Mouse (Mus musculus) forebrain, embryonic 12.5 days (tissue): ENCODE measurements at regions not wholly inside any gene's neighbourhood (a gene's known extent, or its start where the extent isn't known, plus 50 kb on each side); places are given as distances from the start of the nearest gene placed in this dataset.

Experiments used
- ATAC-seq: fragments of 200-750 bp; cut with Nextera tagmentation; 2 replicates; pipeline ENCODE4 v1.8.0; 2017; ENCODE audit warnings: moderate TSS enrichment; ENCODE audit not compliant: low FRiP score
- H3K27ac ChIP-seq: fragments of 300-500 bp; sonication (generic); 2 replicates; pipeline ENCODE4 v1.5.1; 2016; ENCODE audit warnings: mild to moderate bottlenecking
- H3K27me3 ChIP-seq: fragments of 300-500 bp; sonication (generic); 2 replicates; pipeline ENCODE4 v1.6.1; 2016; ENCODE audit warnings: mild to moderate bottlenecking
- H3K36me3 ChIP-seq: fragments of 300-500 bp; sonication (generic); replicated peaks from 2 replicates; pipeline ENCODE4 v1.6.1; 2016; ENCODE audit warnings: mild to moderate bottlenecking
- H3K4me1 ChIP-seq: fragments of 300-500 bp; sonication (generic); 2 replicates; pipeline ENCODE4 v1.6.1; 2016
- H3K4me2 ChIP-seq: fragments of 300-500 bp; sonication (generic); 2 replicates; pipeline ENCODE4 v1.6.1; 2016; ENCODE audit warnings: mild to moderate bottlenecking, moderate library complexity
- H3K4me3 ChIP-seq: fragments of 300-500 bp; sonication (generic); replicated peaks from 2 replicates; pipeline ENCODE4 v1.5.1; 2016; ENCODE audit warnings: mild to moderate bottlenecking
- H3K9ac ChIP-seq: fragments of 300-500 bp; sonication (generic); 2 replicates; pipeline ENCODE4 v1.6.1; 2016; ENCODE audit warnings: mild to moderate bottlenecking
- H3K9me3 ChIP-seq: fragments of 300-500 bp; sonication (generic); 2 replicates; pipeline ENCODE4 v1.6.1; 2016
- WGBS: fragments of 180-500 bp; shearing (Covaris S2); methylation state at CpG from one replicate; pipeline ENCODE4 v1.1.7; 2016; 5-methylcytosine and 5-hydroxymethylcytosine counted together

GRCm38 (mm10) chr7:133521936-133522335 is 80.0 kb downstream of the Tex36 start:
- H3K4me3 ChIP-seq = no peak overlapping the region
- no peak overlapping the region for H3K27ac ChIP-seq
- H3K36me3 ChIP-seq = no peaks in the 10 kb centered on the region
- H3K4me2 ChIP-seq = no peak overlapping the region
- H3K9me3 ChIP-seq = no peaks in the 10 kb centered on the region
- H3K9ac ChIP-seq = no peak overlapping the region
- no peaks in the 10 kb centered on the region for H3K4me1 ChIP-seq
- no peak for ATAC-seq
- 94% methylated on average over 3 of the region's 3 CpGs for WGBS
- H3K27me3 ChIP-seq = no peaks in the 10 kb centered on the region

GRCm38 (mm10) chr7:133518926-133519325 is 83.0 kb downstream of the Tex36 start:
- Histone ChIP-seq H3K4me1 (no peaks in the 10 kb centered on the region), H3K9me3 (no peaks in the 10 kb centered on the region), H3K4me3 (no peak overlapping the region), H3K27ac (no peak overlapping the region), H3K36me3 (no peaks in the 10 kb centered on the region), H3K9ac (no peak overlapping the region), H3K27me3 (no peaks in the 10 kb centered on the region), H3K4me2 (no peak overlapping the region)
- ATAC-seq = no peak
- 87% methylated on average over 3 of the region's 3 CpGs for WGBS

- Histone ChIP-seq H3K27me3 (no peaks in the 10 kb centered on the region), H3K4me1 (no peaks in the 10 kb centered on the region), H3K4me2 (no peak overlapping the region), H3K9me3 (no peaks in the 10 kb centered on the region), H3K4me3 (no peak overlapping the region), H3K27ac (no peak overlapping the region), H3K36me3 (no peaks in the 10 kb centered on the region), H3K9ac (no peak overlapping the region)
- no peak for ATAC-seq
- 95% methylated on average over 5 of the region's 5 CpGs for WGBS
These were observed 84.4 kb downstream of the Tex36 start for GRCm38 (mm10) chr7:133517576-133517975.

GRCm38 (mm10) chr7:133510926-133511325 is 91.0 kb downstream of the Tex36 start:
- Histone ChIP-seq H3K9me3 (no peaks in the 10 kb centered on the region), H3K27me3 (no peaks in the 10 kb centered on the region), H3K27ac (no peak overlapping the region), H3K36me3 (no peaks in the 10 kb centered on the region), H3K9ac (no peak overlapping the region), H3K4me3 (no peak overlapping the region), H3K4me2 (no peak overlapping the region), H3K4me1 (peaks cover 12% of the 10 kb centered on the region)
- WGBS = 68% methylated on average over 5 of the region's 5 CpGs
- no peak for ATAC-seq

- Histone ChIP-seq H3K27ac (no peak overlapping the region), H3K4me1 (peaks cover 12% of the 10 kb centered on the region), H3K4me2 (no peak overlapping the region), H3K9ac (no peak overlapping the region), H3K9me3 (no peaks in the 10 kb centered on the region), H3K27me3 (no peaks in the 10 kb centered on the region), H3K36me3 (no peaks in the 10 kb centered on the region), H3K4me3 (no peak overlapping the region)
- no peak for ATAC-seq
- 42% methylated on average over 4 of the region's 4 CpGs for WGBS
These were observed 92.5 kb downstream of the Tex36 start for GRCm38 (mm10) chr7:133509486-133509885.

- H3K4me1 ChIP-seq = peaks cover 12% of the 10 kb centered on the region
- H3K27ac ChIP-seq = no peak overlapping the region
- H3K9me3 ChIP-seq = no peaks in the 10 kb centered on the region
- no peak overlapping the region for H3K4me3 ChIP-seq
- H3K4me2 ChIP-seq = no peak overlapping the region
- no peak overlapping the region for H3K9ac ChIP-seq
- H3K36me3 ChIP-seq = no peaks in the 10 kb centered on the region
- no peak for ATAC-seq
- WGBS = 75% methylated on average over 11 of the region's 11 CpGs
- H3K27me3 ChIP-seq = no peaks in the 10 kb centered on the region
These were observed 93.5 kb downstream of the Tex36 start for GRCm38 (mm10) chr7:133508370-133509012.

- 96% methylated on average over 2 of the region's 2 CpGs for WGBS
- peaks cover 12% of the 10 kb centered on the region for H3K4me1 ChIP-seq
- H3K9me3 ChIP-seq = no peaks in the 10 kb centered on the region
- H3K36me3 ChIP-seq = no peaks in the 10 kb centered on the region
- H3K27me3 ChIP-seq = no peaks in the 10 kb centered on the region
- no peak for ATAC-seq
- no peak overlapping the region for H3K9ac ChIP-seq
- no peak overlapping the region for H3K4me2 ChIP-seq
- H3K4me3 ChIP-seq = no peak overlapping the region
- H3K27ac ChIP-seq = no peak overlapping the region
These were observed 96.3 kb downstream of the Tex36 start for GRCm38 (mm10) chr7:133505628-133506027.

GRCm38 (mm10) chr7:133503946-133504345 is 98.0 kb downstream of the Tex36 start:
- 77% methylated on average over 5 of the region's 5 CpGs for WGBS
- H3K27ac ChIP-seq = no peak overlapping the region
- no peak overlapping the region for H3K9ac ChIP-seq
- no peaks in the 10 kb centered on the region for H3K27me3 ChIP-seq
- no peak overlapping the region for H3K4me2 ChIP-seq
- peaks cover 2% of the 10 kb centered on the region; the same call in 1 of the 2 replicates for H3K4me1 ChIP-seq
- ATAC-seq = no peak
- H3K9me3 ChIP-seq = no peaks in the 10 kb centered on the region
- no peak overlapping the region for H3K4me3 ChIP-seq
- H3K36me3 ChIP-seq = no peaks in the 10 kb centered on the region

GRCm38 (mm10) chr7:133502731-133503130 is 99.2 kb downstream of the Tex36 start:
- Histone ChIP-seq H3K27me3 (no peaks in the 10 kb centered on the region), H3K9ac (no peak overlapping the region), H3K4me1 (no peaks in the 10 kb centered on the region), H3K27ac (no peak overlapping the region), H3K4me3 (no peak overlapping the region), H3K9me3 (no peaks in the 10 kb centered on the region), H3K4me2 (no peak overlapping the region), H3K36me3 (no peaks in the 10 kb centered on the region)
- ATAC-seq = no peak
- 74% methylated on average over 4 of the region's 4 CpGs for WGBS

GRCm38 (mm10) chr7:133497551-133497950 is 104.4 kb downstream of the Tex36 start:
- H3K27me3 ChIP-seq = no peaks in the 10 kb centered on the region
- no peak overlapping the region for H3K9ac ChIP-seq
- 0 out of 2 replicates have a peak, but pooled peaks cover 3% of the 10 kb centered on the region for H3K4me1 ChIP-seq
- H3K36me3 ChIP-seq = no peaks in the 10 kb centered on the region
- no peak overlapping the region for H3K4me3 ChIP-seq
- ATAC-seq = no peak
- no peak overlapping the region for H3K4me2 ChIP-seq
- WGBS = 94% methylated on average over 3 of the region's 3 CpGs
- H3K9me3 ChIP-seq = no peaks in the 10 kb centered on the region
- H3K27ac ChIP-seq = no peak overlapping the region

- Histone ChIP-seq H3K4me3 (no peak overlapping the region), H3K9ac (no peak overlapping the region), H3K4me2 (no peak overlapping the region), H3K36me3 (no peaks in the 10 kb centered on the region), H3K9me3 (no peaks in the 10 kb centered on the region), H3K4me1 (0 out of 2 replicates have a peak, but pooled peaks cover 3% of the 10 kb centered on the region), H3K27ac (no peak overlapping the region), H3K27me3 (0 out of 2 replicates have a peak, but pooled peaks cover 6% of the 10 kb centered on the region)
- 69% methylated on average over 8 of the region's 8 CpGs for WGBS
- no peak for ATAC-seq
These were observed 106.9 kb downstream of the Tex36 start for GRCm38 (mm10) chr7:133494982-133495550.

GRCm38 (mm10) chr7:133494256-133494981 is 107.5 kb downstream of the Tex36 start:
- Histone ChIP-seq H3K4me2 (no peak overlapping the region), H3K36me3 (no peaks in the 10 kb centered on the region), H3K4me1 (0 out of 2 replicates have a peak, but pooled peaks cover 3% of the 10 kb centered on the region), H3K9me3 (no peaks in the 10 kb centered on the region), H3K4me3 (no peak overlapping the region), H3K27me3 (0 out of 2 replicates have a peak, but pooled peaks cover 6% of the 10 kb centered on the region), H3K27ac (no peak overlapping the region), H3K9ac (no peak overlapping the region)
- 78% methylated on average over 10 of the region's 10 CpGs for WGBS
- ATAC-seq = no peak
